Mouse (Mus musculus): ENCODE measurements at regions not wholly inside any gene's neighbourhood (a gene's known extent, or its start where the extent isn't known, plus 50 kb on each side); places are given as distances from the start of the nearest gene placed in this dataset.

DNA sequence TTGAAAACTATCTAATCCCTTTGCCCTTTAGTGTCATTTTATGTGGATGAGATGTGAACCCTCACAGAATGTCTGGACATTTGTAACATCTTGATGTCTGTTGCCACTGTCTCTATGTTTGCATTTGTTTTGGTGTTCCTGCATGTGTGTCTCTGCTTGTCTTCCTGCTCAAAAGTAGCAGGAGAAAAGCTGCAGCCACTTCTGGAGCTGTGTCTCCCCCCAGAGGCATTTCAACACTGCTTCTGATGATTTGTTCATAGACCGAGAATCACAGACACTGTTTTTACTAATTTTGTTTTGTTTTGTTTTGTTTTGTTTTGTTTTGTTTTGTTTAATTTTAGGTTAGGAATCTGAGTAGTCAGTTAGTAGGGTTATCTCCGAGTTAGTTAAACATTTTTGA lies 883.8 kb downstream of the Gbe1 start:
- peak in 1 of 2 experiments; percentile 3 for DNase-seq

DNA sequence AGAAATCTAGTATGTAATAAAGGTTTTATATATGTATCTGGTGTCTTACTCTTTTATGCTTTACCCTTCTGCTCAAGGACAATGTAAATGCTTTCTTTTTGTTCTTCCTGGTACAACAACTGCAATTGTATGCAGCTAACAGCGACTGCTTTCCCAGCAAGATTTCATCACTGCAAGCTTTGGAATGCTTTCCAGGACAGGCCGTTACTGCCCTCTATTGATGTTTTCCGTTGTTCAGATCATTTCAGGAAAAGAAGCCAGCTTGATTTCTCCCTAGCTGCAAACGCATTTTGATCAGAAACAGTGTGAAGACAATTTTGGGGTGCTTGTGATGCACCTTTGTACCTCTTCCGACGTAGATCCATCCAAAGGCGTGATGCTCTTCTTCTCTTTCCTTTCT lies 895.1 kb downstream of the Gbe1 start:
- DNase-seq: no peak

DNA sequence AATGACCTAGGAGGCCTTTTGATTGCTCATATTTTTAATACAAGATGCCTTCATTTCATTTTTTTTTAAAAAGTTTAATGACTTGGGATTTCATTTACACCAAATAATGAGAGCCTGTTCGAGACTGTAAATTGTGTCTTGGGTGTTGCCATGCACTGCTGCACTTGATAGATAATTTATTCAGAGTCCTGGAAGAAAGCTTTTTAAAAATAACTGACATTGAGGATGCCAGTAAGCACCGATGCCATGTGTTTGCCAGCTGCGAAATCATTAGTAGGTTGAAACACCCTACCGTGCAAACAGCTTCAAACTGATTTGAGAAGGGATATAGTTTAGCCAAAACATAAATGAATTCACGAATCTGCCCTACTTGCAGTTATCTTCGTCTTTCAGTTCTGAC lies 910.7 kb downstream of the Gbe1 start:
- no peak for DNase-seq

DNA sequence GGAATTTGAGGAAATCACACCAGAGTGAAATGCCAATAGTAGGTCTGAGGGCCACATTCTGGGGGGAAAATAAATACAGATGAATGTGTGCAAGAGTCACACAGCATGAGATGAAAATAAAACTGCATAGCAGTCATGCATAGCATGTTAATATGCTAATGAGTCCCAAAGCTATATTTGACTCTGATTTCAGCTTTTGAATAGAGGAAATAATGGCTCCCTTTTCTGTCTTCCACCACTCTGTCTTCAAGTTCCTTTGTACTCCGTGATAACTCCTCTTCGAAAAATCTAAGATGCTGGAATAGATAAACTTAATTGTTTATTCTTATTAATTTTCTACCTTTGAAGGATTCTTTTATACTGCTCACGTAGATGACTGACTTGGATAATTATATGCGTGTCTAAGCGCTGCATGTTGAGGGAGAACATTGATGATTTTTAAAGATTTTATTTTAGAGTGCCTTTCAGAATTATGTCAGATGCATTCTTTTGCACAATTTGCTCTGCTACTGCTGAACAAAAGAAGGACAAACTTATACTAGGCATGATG lies 916.4 kb downstream of the Gbe1 start:
- DNase-seq: no peak

DNA sequence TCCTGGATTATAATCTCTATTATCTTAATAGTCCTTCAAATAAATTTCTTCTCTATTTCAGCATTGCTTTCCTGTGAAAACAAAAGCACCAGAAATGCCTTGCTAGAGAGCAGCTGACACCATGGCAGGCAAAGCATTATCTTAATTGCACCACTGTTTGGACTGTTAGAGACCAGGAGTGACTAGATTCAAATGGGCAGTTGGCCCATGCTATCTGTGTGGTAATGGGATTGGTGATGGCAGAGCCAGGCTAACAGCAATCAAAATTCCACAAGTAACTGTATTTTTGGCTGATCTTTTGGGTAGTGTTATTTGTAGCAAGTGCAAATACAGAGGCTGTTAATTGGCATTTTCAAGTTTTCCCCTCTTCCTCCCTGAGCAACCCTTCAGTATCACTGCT lies 929.3 kb downstream of the Gbe1 start:
- DNase-seq: no peak

DNA sequence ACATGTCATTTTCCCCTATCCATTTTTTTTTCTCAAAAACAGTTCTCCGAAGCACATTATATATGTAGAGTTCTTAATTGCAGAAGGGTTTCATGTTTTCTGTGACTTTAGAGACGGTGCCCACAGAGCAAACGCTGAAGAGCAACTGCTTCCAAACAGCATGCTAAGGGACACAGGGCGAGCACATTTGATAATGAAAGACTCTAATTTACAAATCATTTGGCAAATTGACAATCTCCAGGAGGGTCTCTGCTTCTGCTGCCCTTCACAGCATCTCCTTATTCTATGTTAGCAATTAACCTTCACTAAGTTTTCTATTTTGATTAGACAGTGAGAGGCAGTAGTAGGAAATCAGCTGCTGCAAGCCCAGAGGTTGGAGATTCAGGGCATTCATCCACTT lies 929.7 kb downstream of the Gbe1 start:
- DNase-seq: no peak

DNA sequence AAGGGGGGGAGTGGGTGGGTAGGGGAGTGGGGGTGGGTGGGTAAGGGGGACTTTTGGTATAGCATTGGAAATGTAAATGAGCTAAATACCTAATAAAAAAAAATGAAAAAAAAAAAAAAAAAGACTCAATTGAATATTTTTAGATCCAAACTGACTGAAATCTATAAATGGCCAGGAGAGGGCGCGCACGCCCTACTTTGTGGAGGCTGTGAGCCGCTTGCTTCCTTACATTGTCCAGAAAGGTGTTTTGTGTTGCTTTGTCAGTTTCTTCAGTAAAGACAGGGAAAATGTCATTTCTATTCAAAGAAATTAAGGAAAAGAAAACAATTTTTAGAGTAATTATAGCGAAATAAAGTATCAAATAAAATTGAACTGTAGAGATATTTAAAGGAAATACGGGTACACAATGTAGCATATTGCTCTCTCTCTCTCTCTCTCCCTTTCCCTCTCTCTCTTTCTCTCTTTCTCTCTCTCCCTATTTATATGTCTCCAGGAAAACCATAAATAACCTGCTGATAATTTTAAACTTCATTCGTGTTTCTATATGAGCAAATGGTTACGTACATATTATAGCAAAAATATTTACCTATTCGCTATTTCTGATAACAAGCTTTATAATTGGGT lies 933.9 kb downstream of the Gbe1 start:
- peak; percentile 61 to 71 for DNase-seq

DNA sequence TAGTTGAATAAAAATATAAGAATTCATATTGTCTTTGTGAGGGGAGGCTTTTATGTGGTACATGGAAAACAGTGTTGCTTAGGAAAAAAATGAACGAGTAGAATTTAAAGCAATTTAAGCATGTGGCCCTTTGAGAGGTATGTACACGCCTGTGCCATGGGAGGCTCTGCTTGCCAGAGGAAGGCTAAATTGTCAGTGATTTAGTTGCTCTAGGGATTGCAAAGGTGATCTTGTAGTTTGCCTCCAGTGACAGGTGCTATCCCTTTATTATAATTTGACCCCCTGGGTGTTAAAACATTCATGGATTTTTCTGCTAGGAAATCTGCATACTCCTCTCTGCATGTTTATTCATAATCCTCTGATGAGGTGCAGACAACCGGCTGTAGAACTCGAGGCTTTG lies 942.0 kb downstream of the Gbe1 start:
- DNase-seq: no peak

DNA sequence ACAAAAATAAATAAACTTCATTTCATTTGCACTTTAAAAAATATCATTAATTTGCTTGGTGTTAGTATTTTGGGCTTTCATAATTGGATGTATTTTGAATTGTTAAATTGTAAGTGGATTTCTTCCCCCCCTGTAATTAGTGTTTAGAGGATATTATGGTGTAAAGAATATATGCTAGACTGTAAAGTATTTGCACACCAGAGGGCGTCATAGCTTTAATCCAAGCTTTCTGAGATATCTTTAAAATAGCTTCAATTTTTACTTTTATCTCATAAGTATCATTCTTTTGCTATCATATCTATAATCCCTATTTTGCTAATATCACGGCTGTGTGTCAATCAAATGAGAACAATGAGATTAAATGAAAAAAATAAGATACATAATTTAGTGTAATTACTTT lies 942.4 kb downstream of the Gbe1 start:
- DNase-seq: no peak

DNA sequence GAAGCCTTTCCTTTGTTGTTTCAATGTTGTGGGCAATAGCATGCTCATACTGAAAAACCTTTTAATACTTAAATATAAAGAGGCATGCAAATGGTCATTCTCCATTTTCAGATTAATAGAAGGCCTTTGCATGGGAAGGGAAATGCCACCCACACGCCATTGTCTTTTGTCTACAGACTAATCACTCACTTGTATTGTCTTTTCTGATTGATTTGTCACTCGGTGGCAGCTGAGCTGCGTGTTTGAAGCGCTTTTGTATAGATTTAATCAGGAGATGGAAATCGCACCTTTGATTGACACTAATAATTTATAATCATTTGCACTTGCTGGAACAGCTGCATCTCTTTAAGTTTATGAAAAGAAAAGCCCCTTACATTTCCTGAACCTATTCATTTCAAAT lies 953.4 kb downstream of the Gbe1 start:
- DNase-seq: no peak

All from adrenal gland, postnatal 36 days (tissue).